Mouse (Mus musculus): Measurements from ENCODE around the gene Gm9918.

Gm9918 gene

DNA sequence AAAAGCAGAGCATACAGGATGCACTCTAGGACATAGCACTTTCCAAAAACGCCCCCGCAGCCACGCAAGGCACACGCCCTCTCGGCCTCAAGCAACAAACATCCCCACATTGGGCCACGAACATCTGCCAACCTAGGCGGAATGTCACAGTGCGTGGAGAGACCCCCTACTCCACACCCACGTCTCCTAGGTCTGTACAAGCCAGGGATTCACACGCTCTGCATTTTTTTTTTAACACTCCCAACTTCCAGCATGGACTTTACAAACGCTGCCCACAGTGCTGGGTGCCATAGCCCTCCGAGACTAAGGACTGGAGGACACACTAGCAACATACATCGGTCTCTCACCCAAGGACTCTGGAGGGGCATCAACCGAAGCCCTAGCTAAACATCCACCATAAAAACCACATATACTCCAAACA lies 24.9 kb upstream of the Gm9918 start:
- no peak for DNase-seq (ENCODE audit: low read depth, low spot score)

- DNase-seq (ENCODE audit: low read depth, low spot score) = peak; percentile 94
These were observed 24.2 kb upstream of the Gm9918 start for GRCm38 (mm10) chr15:102245891-102246741.

- peak; percentile 96 for DNase-seq (ENCODE audit: low read depth, low spot score)
These were observed 23.5 kb upstream of the Gm9918 start for GRCm38 (mm10) chr15:102246866-102247251.

- no peak for DNase-seq (ENCODE audit: low read depth, low spot score)
These were observed 22.9 kb upstream of the Gm9918 start for GRCm38 (mm10) chr15:102247252-102248130.

GRCm38 (mm10) chr15:102248131-102248811 lies 22.1 kb upstream of the Gm9918 start:
- no peak for DNase-seq (ENCODE audit: low read depth, low spot score)

- no peak for DNase-seq (ENCODE audit: low read depth, low spot score)
These were observed 21.6 kb upstream of the Gm9918 start for GRCm38 (mm10) chr15:102248812-102249191.

DNA sequence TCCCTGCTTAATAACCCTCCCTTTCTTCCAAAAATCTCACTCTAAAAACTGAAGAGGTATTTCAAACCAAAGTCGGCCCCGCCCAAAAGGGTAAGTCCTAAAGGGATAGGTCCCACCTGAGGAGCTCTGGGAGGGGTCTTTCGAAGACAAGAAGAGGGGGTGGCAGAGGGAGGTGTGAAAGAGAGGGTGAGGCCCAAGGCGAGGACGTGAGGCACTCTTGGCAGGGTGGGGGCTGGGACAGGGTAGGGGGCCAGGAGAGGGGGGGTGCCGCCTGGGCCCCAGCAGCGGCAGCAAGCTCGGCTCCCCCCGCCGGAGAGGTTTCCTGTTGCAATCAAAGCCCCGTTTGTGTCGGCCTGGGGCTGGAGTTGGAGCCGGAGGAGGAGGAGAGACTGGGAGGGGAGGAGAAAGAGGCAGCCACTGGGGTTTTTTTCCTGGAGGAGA lies 21.1 kb upstream of the Gm9918 start:
- peak; percentile 34 for DNase-seq (ENCODE audit: low read depth, low spot score)

DNA sequence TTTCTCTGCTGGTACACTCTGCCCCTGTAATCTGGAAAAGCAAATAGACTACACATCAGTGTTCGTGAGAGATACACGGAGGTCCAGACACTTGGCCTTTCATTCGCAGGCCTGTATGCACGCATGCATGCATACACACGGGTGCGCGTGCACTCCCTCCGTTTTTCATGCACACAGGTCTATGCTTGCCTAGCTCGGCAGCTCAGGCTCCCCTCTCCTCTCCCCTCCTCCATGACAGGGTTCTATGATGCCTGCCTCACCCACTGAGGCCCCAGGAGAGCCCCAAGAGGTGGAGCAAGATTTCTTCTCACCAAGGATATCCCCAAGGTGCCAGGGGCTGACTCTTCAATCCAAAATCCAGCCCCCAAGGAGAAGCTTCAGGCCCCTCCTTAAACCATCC lies 20.4 kb upstream of the Gm9918 start:
- no peak for DNase-seq (ENCODE audit: low read depth, low spot score)

GRCm38 (mm10) chr15:102250521-102250920 lies 19.8 kb upstream of the Gm9918 start:
- DNase-seq (ENCODE audit: low read depth, low spot score) = no peak

- DNase-seq (ENCODE audit: low read depth, low spot score) = no peak
These were observed 14.7 kb upstream of the Gm9918 start for GRCm38 (mm10) chr15:102255547-102256255.

GRCm38 (mm10) chr15:102256431-102257201 lies 13.7 kb upstream of the Gm9918 start:
- DNase-seq (ENCODE audit: low read depth, low spot score) = no peak

- DNase-seq (ENCODE audit: low read depth, low spot score) = peak; percentile 71
These were observed 12.9 kb upstream of the Gm9918 start, which contains the start of gene Rarg for GRCm38 (mm10) chr15:102257202-102258075. TSS of gene Rarg (minus strand) at chr15:102257517.

GRCm38 (mm10) chr15:102258076-102258470 lies 12.3 kb upstream of the Gm9918 start:
- peak; percentile 81 for DNase-seq (ENCODE audit: low read depth, low spot score)

GRCm38 (mm10) chr15:102258581-102259253 lies 11.6 kb upstream of the Gm9918 start:
- no peak for DNase-seq (ENCODE audit: low read depth, low spot score)

DNA sequence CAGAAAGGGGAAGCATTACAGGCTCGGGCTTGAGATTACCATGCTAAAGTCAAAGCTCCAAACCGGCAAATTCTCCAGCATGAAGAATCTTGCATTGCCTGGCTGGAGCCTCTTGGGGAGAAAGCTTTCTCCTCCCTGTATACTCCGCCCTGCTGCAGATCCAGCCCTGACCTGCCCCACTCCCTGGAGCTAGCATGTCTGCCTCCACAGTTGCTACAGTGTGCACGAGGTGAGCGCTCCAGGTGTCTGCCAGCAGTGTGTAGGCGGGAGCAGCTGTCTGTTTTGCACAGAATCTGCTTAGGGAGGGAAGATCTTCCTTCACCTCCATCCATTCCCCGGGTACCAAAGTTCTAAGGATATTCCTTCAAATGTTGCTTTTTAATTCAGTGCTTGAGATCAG lies 7.8 kb upstream of the Gm9918 start:
- DNase-seq (ENCODE audit: low read depth, low spot score) = peak; percentile 82

DNA sequence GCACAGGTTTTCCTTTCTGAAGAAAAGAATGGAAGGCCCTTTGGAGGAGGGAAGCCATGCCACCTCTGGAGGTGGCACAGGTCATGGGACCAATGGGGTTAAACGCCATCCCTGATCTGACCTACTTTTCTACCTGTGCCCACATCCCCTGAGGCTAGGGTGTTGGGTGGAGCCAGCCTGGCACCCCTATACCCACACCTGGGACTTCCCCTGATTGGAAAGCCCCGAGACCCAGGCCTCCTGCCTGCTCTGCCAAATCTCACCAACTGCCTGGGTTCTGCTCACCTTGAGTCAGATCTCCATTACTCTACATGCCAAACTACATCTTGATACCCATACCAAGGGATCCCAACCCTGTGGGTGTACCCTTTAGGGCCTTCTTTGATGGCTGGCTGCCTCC lies 7.3 kb upstream of the Gm9918 start:
- DNase-seq (ENCODE audit: low read depth, low spot score) = no peak

DNA sequence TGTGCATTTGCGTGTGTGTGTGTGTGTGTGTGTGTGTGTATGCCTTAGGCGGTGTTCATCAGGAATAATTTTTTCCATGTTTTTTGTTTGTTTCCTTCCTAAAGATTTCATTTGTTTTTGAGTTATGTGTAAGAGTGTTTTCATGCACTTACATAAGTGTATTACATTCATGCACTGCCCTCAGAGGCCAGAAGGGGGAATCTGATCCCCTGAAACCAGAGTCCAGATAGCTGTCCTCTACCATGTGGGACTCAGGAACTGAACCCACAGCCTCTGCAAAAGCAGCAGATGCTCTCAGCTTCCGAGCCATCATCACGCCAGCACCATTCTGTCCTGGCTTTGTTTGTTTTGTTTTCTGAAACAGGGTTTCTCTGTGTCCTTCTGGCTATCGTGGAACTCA lies 4.8 kb upstream of the Gm9918 start:
- DNase-seq (ENCODE audit: low read depth, low spot score) = no peak

- no peak for DNase-seq (ENCODE audit: low read depth, low spot score)
These were observed 1.1 kb downstream of the Gm9918 start for GRCm38 (mm10) chr15:102271441-102271840.
